Mouse (Mus musculus): ENCODE results near the gene Dennd1b.

GRCm38 (mm10) chr1:139174058-139174832 is 211.0 kb downstream of the Dennd1b start:
- TF ChIP-seq CTCF (IDR thresholded peaks at IDR 0.05; ENCODE audit: control insufficient read depth, insufficient read depth, low read length) (no peak), POLR2A (IDR thresholded peaks at IDR 0.05; ENCODE audit: borderline replicate concordance, control insufficient read depth, low read depth, low read length) (no peak)
